Mouse (Mus musculus): ENCODE results near the gene Lrrc26. TPM values are rescaled to one million over a fixed set of nuclear protein-coding genes. Genes with fewer than 3 reads are reported as not detected.

The Lrrc26 gene
- 1.9 and 2.5 TPM in 2 replicates for polyA plus RNA-seq (2015; fragmentation: Nextera tagmentation; extraction: Ambion mirVana)

- 12% methylated on average over 11 of the region's 11 CpGs for WGBS
- Histone ChIP-seq H3K27ac (ENCODE audit: low read length) (no peak within 1 kb of the TSS), H3K4me2 (ENCODE audit: low read depth, low read length) (peak within 1 kb of the TSS; percentile 11; the same call in 1 of the 2 replicates), H3K36me3 (ENCODE audit: control insufficient read depth, insufficient read depth, low read length) (peaks cover under 1% of the 10 kb centered on the region; the same call in 1 of the 2 replicates), H3K4me1 (ENCODE audit: control insufficient read depth, insufficient read depth, low read length) (peaks cover 29% of the 10 kb centered on the region), H3K9ac (ENCODE audit: low read depth, low read length) (no peak within 1 kb of the TSS), H3K4me3 (ENCODE audit: low read length) (peak within 1 kb of the TSS; percentile 24), H3K27me3 (replicated peaks; ENCODE audit: control insufficient read depth, insufficient read depth, low read length) (peaks cover 47% of the 10 kb centered on the region), H3K9me3 (ENCODE audit: control insufficient read depth, low read length) (no peaks in the 10 kb centered on the region)
- no peak for ATAC-seq
Observed at GRCm38 (mm10) chr2:25289651-25290050, at the start of gene Lrrc26. Gene Lrrc26 (plus strand): TSS chr2:25289915.

- no peaks in the 10 kb centered on the region for H3K9me3 ChIP-seq (ENCODE audit: control insufficient read depth, low read length)
Observed at GRCm38 (mm10) chr2:25240310-25240709, 49.4 kb upstream of the Lrrc26 start.

GRCm38 (mm10) chr2:25240723-25241437, 48.8 kb upstream of the Lrrc26 start:
- Histone ChIP-seq H3K36me3 (ENCODE audit: control insufficient read depth, insufficient read depth, low read length) (0 out of 2 replicates have a peak, but pooled peaks cover 3% of the 10 kb centered on the region), H3K4me3 (ENCODE audit: low read length) (peak overlapping the region; percentile 62), H3K4me2 (ENCODE audit: low read depth, low read length) (peak overlapping the region; percentile 97), H3K27me3 (replicated peaks; ENCODE audit: control insufficient read depth, insufficient read depth, low read length) (no peaks in the 10 kb centered on the region; the same call in 1 of the 2 replicates), H3K27ac (ENCODE audit: low read length) (peak overlapping the region; percentile 79), H3K4me1 (ENCODE audit: control insufficient read depth, insufficient read depth, low read length) (peaks cover 46% of the 10 kb centered on the region), H3K9me3 (ENCODE audit: control insufficient read depth, low read length) (no peaks in the 10 kb centered on the region), H3K9ac (ENCODE audit: low read depth, low read length) (peak overlapping the region; percentile 59)
- 1% methylated on average over 29 of the region's 29 CpGs for WGBS
- ATAC-seq = peak; percentile 71

More at GRCm38 (mm10) chr2:25240310-25240709, 49.4 kb upstream of the Lrrc26 start:
- 52% methylated on average over 8 of the region's 8 CpGs for WGBS
- peak overlapping the region; percentile 62 for H3K4me3 ChIP-seq (ENCODE audit: low read length)
- H3K4me1 ChIP-seq (ENCODE audit: control insufficient read depth, insufficient read depth, low read length) = peaks cover 47% of the 10 kb centered on the region
- H3K27me3 ChIP-seq (replicated peaks; ENCODE audit: control insufficient read depth, insufficient read depth, low read length) = no peaks in the 10 kb centered on the region; the same call in 1 of the 2 replicates
- peak overlapping the region; percentile 79 for H3K27ac ChIP-seq (ENCODE audit: low read length)
- peak; percentile 10 for ATAC-seq
- peak overlapping the region; percentile 59 for H3K9ac ChIP-seq (ENCODE audit: low read depth, low read length)
- H3K4me2 ChIP-seq (ENCODE audit: low read depth, low read length) = peak overlapping the region; percentile 97
- no peaks in the 10 kb centered on the region for H3K36me3 ChIP-seq (ENCODE audit: control insufficient read depth, insufficient read depth, low read length)

GRCm38 (mm10) chr2:25241438-25241775, 48.3 kb upstream of the Lrrc26 start:
- Histone ChIP-seq H3K36me3 (ENCODE audit: control insufficient read depth, insufficient read depth, low read length) (0 out of 2 replicates have a peak, but pooled peaks cover 4% of the 10 kb centered on the region), H3K27ac (ENCODE audit: low read length) (peak overlapping the region; percentile 79), H3K9me3 (ENCODE audit: control insufficient read depth, low read length) (no peaks in the 10 kb centered on the region), H3K4me2 (ENCODE audit: low read depth, low read length) (peak overlapping the region; percentile 97), H3K4me3 (ENCODE audit: low read length) (peak overlapping the region; percentile 62), H3K4me1 (ENCODE audit: control insufficient read depth, insufficient read depth, low read length) (peaks cover 45% of the 10 kb centered on the region), H3K27me3 (replicated peaks; ENCODE audit: control insufficient read depth, insufficient read depth, low read length) (no peaks in the 10 kb centered on the region; the same call in 1 of the 2 replicates), H3K9ac (ENCODE audit: low read depth, low read length) (peak overlapping the region; percentile 76; the same call in 1 of the 2 replicates)
- WGBS = 15% methylated on average over 6 of the region's 6 CpGs
- peak; percentile 56 for ATAC-seq

GRCm38 (mm10) chr2:25242101-25242506, 47.6 kb upstream of the Lrrc26 start, which contains the start of the genes Rnf208 and Cysrt1:
Gene Rnf208 (plus strand): TSS chr2:25242255.
Gene Cysrt1 (minus strand): TSS chr2:25242452.
- no peaks in the 10 kb centered on the region for H3K9me3 ChIP-seq (ENCODE audit: control insufficient read depth, low read length)
- under 1% methylated on average over 57 of the region's 59 CpGs for WGBS
- peak within 1 kb of the TSS; percentile 79 for H3K27ac ChIP-seq (ENCODE audit: low read length)
- no peaks in the 10 kb centered on the region; the same call in 1 of the 2 replicates for H3K27me3 ChIP-seq (replicated peaks; ENCODE audit: control insufficient read depth, insufficient read depth, low read length)
- H3K4me1 ChIP-seq (ENCODE audit: control insufficient read depth, insufficient read depth, low read length) = peaks cover 44% of the 10 kb centered on the region
- ATAC-seq = no peak
- peak within 1 kb of the TSS; percentile 62 for H3K4me3 ChIP-seq (ENCODE audit: low read length)
- H3K9ac ChIP-seq (ENCODE audit: low read depth, low read length) = peak within 1 kb of the TSS; percentile 76
- 0 out of 2 replicates have a peak, but pooled peaks cover 4% of the 10 kb centered on the region for H3K36me3 ChIP-seq (ENCODE audit: control insufficient read depth, insufficient read depth, low read length)
- peak within 1 kb of the TSS; percentile 97 for H3K4me2 ChIP-seq (ENCODE audit: low read depth, low read length)

GRCm38 (mm10) chr2:25243342-25243741, 46.4 kb upstream of the Lrrc26 start:
- Histone ChIP-seq H3K27me3 (replicated peaks; ENCODE audit: control insufficient read depth, insufficient read depth, low read length) (no peaks in the 10 kb centered on the region; the same call in 1 of the 2 replicates), H3K4me3 (ENCODE audit: low read length) (no peak overlapping the region; the same call in 1 of the 2 replicates), H3K9ac (ENCODE audit: low read depth, low read length) (no peak overlapping the region), H3K4me2 (ENCODE audit: low read depth, low read length) (no peak overlapping the region), H3K9me3 (ENCODE audit: control insufficient read depth, low read length) (no peaks in the 10 kb centered on the region), H3K36me3 (ENCODE audit: control insufficient read depth, insufficient read depth, low read length) (0 out of 2 replicates have a peak, but pooled peaks cover 7% of the 10 kb centered on the region), H3K4me1 (ENCODE audit: control insufficient read depth, insufficient read depth, low read length) (peaks cover 33% of the 10 kb centered on the region), H3K27ac (ENCODE audit: low read length) (no peak overlapping the region)
- no peak for ATAC-seq
- 73% methylated on average over 8 of the region's 8 CpGs for whole genome bisulfite sequencing

DNA sequence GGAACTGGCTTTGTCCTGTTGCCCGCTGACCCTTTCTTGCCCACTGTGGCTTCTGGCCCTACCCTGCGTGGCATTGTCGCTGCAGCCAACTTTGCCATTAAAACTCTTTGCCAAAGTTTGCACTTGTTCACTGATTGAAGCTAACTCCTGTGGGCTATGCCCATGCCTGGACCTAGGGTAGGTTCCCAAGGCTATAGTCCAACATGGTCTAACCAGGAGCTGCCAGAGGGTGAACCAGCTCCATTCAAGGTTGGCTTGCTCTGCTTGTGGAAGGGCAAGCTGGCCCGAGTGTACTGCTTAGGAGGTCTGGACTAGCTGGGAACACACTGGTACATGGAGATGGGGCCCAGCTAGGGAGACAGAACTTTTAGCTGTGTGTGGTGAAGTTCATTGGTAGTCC, 45.6 kb upstream of the Lrrc26 start:
- H3K4me1 ChIP-seq (ENCODE audit: control insufficient read depth, insufficient read depth, low read length) = peaks cover 33% of the 10 kb centered on the region
- H3K27ac ChIP-seq (ENCODE audit: low read length) = no peak overlapping the region
- 85% methylated on average over 4 of the region's 4 CpGs for WGBS
- no peak overlapping the region for H3K9ac ChIP-seq (ENCODE audit: low read depth, low read length)
- no peak overlapping the region for H3K4me2 ChIP-seq (ENCODE audit: low read depth, low read length)
- H3K9me3 ChIP-seq (ENCODE audit: control insufficient read depth, low read length) = no peaks in the 10 kb centered on the region
- ATAC-seq = no peak
- H3K4me3 ChIP-seq (ENCODE audit: low read length) = no peak overlapping the region
- no peaks in the 10 kb centered on the region; the same call in 1 of the 2 replicates for H3K27me3 ChIP-seq (replicated peaks; ENCODE audit: control insufficient read depth, insufficient read depth, low read length)
- 0 out of 2 replicates have a peak, but pooled peaks cover 8% of the 10 kb centered on the region for H3K36me3 ChIP-seq (ENCODE audit: control insufficient read depth, insufficient read depth, low read length)

DNA sequence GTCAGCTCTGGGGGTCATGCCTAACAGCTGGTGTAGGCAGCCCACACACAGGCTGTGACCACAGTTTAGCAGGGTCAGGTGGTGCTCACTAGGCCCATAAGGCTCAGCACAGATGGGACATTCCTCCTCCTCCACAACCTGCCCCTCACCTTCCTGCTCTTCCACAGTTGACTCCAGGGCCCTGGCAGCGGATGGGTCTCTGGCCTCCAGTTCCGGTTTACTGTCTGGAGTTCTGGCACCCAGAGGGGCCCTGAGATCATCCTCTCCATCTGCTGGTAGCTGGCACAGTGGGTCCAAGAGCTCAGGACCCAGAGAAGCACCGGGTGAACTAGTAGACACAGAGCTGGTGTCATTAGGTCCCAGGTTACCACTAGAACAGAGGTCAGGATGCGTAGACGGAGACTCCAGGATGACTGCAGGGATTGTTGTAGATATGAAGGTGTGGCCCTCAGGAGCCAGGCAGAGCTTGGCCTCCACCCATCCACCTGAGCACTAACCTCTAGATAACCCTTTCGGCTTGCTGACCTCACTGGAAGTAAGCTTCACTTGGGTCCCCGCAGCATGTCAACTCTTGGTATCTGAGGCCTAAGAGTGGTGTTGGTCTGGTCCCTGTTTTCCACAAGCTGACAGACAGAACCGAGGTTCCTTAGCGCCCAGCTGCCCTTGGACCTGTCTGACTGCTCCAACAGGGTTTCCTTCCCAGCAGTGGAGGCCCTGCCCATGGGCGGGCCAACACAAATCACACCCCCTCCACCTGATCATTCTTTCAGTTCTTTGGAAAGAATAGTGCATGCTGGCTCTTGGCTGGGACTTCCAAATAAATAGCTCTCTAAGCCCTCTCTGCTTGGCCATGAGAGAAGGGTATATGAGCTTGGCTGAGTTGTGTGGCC, 43.3 kb upstream of the Lrrc26 start, which contains the start of gene AL732309.1:
AL732309.1 (minus strand) TSS at position 681 of the 890 bp plus-strand sequence.
- peak within 1 kb of the TSS; percentile 63 for H3K27ac ChIP-seq (ENCODE audit: low read length)
- peaks cover 12% of the 10 kb centered on the region; the same call in 1 of the 2 replicates for H3K36me3 ChIP-seq (ENCODE audit: control insufficient read depth, insufficient read depth, low read length)

More for the DNA sequence above, 43.3 kb upstream of the Lrrc26 start, which contains the start of gene AL732309.1:
- Histone ChIP-seq H3K4me2 (ENCODE audit: low read depth, low read length) (peak within 1 kb of the TSS; percentile 25; the same call in 1 of the 2 replicates), H3K27me3 (replicated peaks; ENCODE audit: control insufficient read depth, insufficient read depth, low read length) (no peaks in the 10 kb centered on the region; the same call in 1 of the 2 replicates), H3K4me1 (ENCODE audit: control insufficient read depth, insufficient read depth, low read length) (peaks cover 19% of the 10 kb centered on the region), H3K9ac (ENCODE audit: low read depth, low read length) (peak within 1 kb of the TSS; percentile 33; the same call in 1 of the 2 replicates), H3K9me3 (ENCODE audit: control insufficient read depth, low read length) (no peaks in the 10 kb centered on the region), H3K4me3 (ENCODE audit: low read length) (peak within 1 kb of the TSS; percentile 19)
- WGBS = 76% methylated on average over 10 of the region's 10 CpGs
- peak; percentile 73 for ATAC-seq

All from intestine, embryonic 16.5 days (tissue).